Mouse (Mus musculus): ENCODE results near the gene Nelfcd. TPM values are rescaled to one million over a fixed set of nuclear protein-coding genes. Genes with fewer than 3 reads are reported as not detected.

Gene Nelfcd
- polyA plus RNA-seq, 1 experiment: 60.0 TPM

DNA sequence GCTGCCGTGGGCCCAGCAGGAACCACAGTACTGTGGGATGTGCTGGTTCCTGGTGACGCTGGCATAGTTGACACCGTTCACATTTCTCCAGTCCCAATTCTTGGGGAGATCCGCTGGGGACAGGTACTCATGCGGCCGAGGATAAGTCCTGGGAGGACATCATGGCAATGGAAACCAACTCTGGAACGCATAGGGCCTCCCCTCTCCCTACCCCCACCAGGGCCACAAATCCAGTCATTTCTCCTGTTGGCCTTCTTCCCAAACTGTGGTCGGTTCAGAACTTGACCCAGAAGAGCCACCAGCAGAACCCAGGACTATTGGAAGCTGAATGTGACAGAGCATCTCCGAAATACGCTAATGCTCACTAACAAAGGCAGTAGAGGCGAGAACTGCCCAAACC, 22.6 kb downstream of the Nelfcd start:
- H3K36me3 ChIP-seq (ENCODE audit: control insufficient read depth, insufficient read depth): peaks cover 7% of the 10 kb centered on the region
- H3K4me3 ChIP-seq (ENCODE audit: insufficient read depth, poor library complexity, severe bottlenecking): peak overlapping the region; percentile 69
- no peaks in the 10 kb centered on the region for H3K27me3 ChIP-seq (ENCODE audit: control insufficient read depth, insufficient read depth, insufficient read length)
- peaks cover 5% of the 10 kb centered on the region for H3K79me3 ChIP-seq (ENCODE audit: low read depth)
- H3ac ChIP-seq (ENCODE audit: control insufficient read depth, insufficient read length, low read depth): peak overlapping the region; percentile 59
- H3K79me2 ChIP-seq (ENCODE audit: control insufficient read depth, insufficient read depth): peaks cover 25% of the 10 kb centered on the region
- TF ChIP-seq CTCF (IDR thresholded peaks at IDR 0.05; ENCODE audit: control insufficient read depth, insufficient read depth, insufficient read length): no peak
- TF ChIP-seq FOSL1 (IDR thresholded peaks at IDR 0.05; ENCODE audit: insufficient read depth, low read length, poor library complexity, severe bottlenecking): no peak
- TF ChIP-seq MYOD1 (IDR thresholded peaks at IDR 0.05; ENCODE audit: control insufficient read depth, insufficient read length, low read depth): no peak
- no peak for TF ChIP-seq MYOG (IDR thresholded peaks at IDR 0.05; ENCODE audit: control insufficient read depth, extremely low read depth, insufficient read length)
- no peak for TF ChIP-seq CEBPB (IDR thresholded peaks at IDR 0.05; ENCODE audit: low read depth)
- no peak for TF ChIP-seq USF1 (IDR thresholded peaks at IDR 0.05; ENCODE audit: low read depth)
- TF ChIP-seq MAX (IDR thresholded peaks at IDR 0.05): no peak

DNA sequence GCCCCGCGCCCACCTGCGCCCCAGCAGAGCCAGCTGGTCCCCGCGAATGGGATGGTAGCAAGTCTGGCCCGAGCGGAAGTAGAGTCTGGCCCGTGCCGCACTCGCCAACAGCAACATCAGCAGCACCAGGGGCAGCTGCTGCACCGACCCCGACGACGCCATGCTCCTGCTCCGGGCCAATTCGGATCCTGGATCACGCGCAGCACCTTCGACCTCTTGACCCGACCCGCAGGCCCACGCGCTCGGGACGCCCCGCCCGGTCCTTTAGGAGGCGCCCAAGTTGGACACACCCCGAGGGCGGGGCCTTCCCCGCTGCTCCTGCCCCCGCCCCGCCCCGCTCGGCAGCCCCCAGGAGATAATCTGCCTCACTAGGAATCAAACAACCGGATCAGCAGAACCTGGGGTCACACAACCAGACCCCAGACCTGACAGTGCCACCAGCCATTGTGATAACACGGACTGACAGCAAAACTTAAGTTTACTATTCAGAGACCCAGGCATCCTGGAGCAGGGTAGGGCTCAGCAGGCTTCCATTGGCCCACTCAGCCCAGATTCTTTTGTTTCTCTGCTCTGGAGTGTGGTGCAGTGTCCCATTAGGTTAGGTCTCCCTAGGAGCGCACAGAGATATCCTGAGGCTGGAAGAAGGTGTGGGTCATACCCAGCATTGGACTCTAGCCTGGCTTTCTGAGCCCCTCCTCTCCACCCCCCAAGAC, 23.3 kb downstream of the Nelfcd start, which contains the start of gene Ctsz:
Ctsz (minus strand) TSS at position 303 of the 713 bp plus-strand sequence.
- Histone ChIP-seq H3ac (ENCODE audit: control insufficient read depth, insufficient read length, low read depth) (peak within 1 kb of the TSS; percentile 59), H3K79me2 (ENCODE audit: control insufficient read depth, insufficient read depth) (peaks cover 25% of the 10 kb centered on the region)
- TF ChIP-seq USF1 (IDR thresholded peaks at IDR 0.05; ENCODE audit: low read depth) (no peak), MAX (IDR thresholded peaks at IDR 0.05) (peak; percentile 10)

DNA sequence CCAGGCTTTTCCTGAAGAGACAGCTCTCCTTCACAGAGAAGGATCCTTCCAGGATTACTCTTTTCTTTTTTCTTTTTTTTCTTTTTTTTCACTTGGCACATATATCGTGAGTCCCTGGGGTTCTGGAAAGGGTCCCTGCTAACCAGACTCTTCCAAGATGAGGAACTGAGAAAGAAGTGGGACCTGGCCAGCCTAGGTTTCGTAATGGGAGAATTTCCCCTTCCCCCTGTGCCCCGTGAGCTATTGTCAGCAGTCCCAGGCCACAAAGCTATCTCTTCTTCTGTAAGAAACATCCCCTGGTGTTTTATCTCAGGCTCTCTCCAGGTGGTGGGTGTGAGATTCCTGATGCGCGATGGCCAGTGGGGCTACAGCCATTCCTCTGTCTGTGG, 23.8 kb downstream of the Nelfcd start:
- Histone ChIP-seq H3K79me3 (ENCODE audit: low read depth) (peaks cover 5% of the 10 kb centered on the region), H3K27me3 (ENCODE audit: control insufficient read depth, insufficient read depth, insufficient read length) (no peaks in the 10 kb centered on the region), H3ac (ENCODE audit: control insufficient read depth, insufficient read length, low read depth) (no peak overlapping the region), H3K36me3 (ENCODE audit: control insufficient read depth, insufficient read depth) (peaks cover 7% of the 10 kb centered on the region), H3K79me2 (ENCODE audit: control insufficient read depth, insufficient read depth) (peaks cover 25% of the 10 kb centered on the region), H3K4me3 (ENCODE audit: insufficient read depth, poor library complexity, severe bottlenecking) (peak overlapping the region; percentile 69)
- TF ChIP-seq CEBPB (IDR thresholded peaks at IDR 0.05; ENCODE audit: low read depth) (no peak), CTCF (IDR thresholded peaks at IDR 0.05; ENCODE audit: control insufficient read depth, insufficient read depth, insufficient read length) (no peak), USF1 (IDR thresholded peaks at IDR 0.05; ENCODE audit: low read depth) (no peak), MYOD1 (IDR thresholded peaks at IDR 0.05; ENCODE audit: control insufficient read depth, insufficient read length, low read depth) (no peak), FOSL1 (IDR thresholded peaks at IDR 0.05; ENCODE audit: insufficient read depth, low read length, poor library complexity, severe bottlenecking) (no peak), MYOG (IDR thresholded peaks at IDR 0.05; ENCODE audit: control insufficient read depth, extremely low read depth, insufficient read length) (no peak), MAX (IDR thresholded peaks at IDR 0.05) (no peak)

More for the DNA sequence above, 23.3 kb downstream of the Nelfcd start, which contains the start of gene Ctsz:
- Histone ChIP-seq H3K4me3 (ENCODE audit: insufficient read depth, poor library complexity, severe bottlenecking) (peak within 1 kb of the TSS; percentile 69), H3K27me3 (ENCODE audit: control insufficient read depth, insufficient read depth, insufficient read length) (no peaks in the 10 kb centered on the region), H3K36me3 (ENCODE audit: control insufficient read depth, insufficient read depth) (peaks cover 7% of the 10 kb centered on the region), H3K79me3 (ENCODE audit: low read depth) (peaks cover 5% of the 10 kb centered on the region)

DNA sequence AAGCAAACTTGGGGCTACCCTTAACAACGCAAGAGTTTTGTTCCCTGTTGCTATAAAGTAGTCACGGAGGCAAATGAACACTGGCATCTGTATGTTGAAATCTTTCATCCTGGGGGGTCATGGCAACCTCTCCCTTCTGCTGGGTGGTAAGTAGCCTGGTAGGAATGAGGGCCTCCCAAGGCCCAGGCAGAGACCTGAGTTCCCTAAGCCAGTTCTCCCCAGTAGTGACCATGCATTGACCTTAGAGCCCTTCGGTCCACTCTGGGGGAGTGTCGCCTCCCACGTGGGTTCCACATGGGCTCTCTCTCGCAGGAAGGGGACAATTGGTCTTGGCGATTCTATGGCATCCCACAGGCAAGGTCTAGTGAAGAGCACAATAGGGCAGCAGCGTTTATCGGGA, 24.4 kb downstream of the Nelfcd start:
- Histone ChIP-seq H3K36me3 (ENCODE audit: control insufficient read depth, insufficient read depth) (peaks cover 7% of the 10 kb centered on the region), H3ac (ENCODE audit: control insufficient read depth, insufficient read length, low read depth) (no peak overlapping the region), H3K79me2 (ENCODE audit: control insufficient read depth, insufficient read depth) (peaks cover 25% of the 10 kb centered on the region), H3K27me3 (ENCODE audit: control insufficient read depth, insufficient read depth, insufficient read length) (no peaks in the 10 kb centered on the region), H3K4me3 (ENCODE audit: insufficient read depth, poor library complexity, severe bottlenecking) (no peak overlapping the region), H3K79me3 (ENCODE audit: low read depth) (peaks cover 5% of the 10 kb centered on the region)
- TF ChIP-seq USF1 (IDR thresholded peaks at IDR 0.05; ENCODE audit: low read depth): no peak
- no peak for TF ChIP-seq CTCF (IDR thresholded peaks at IDR 0.05; ENCODE audit: control insufficient read depth, insufficient read depth, insufficient read length)
- no peak for TF ChIP-seq MYOG (IDR thresholded peaks at IDR 0.05; ENCODE audit: control insufficient read depth, extremely low read depth, insufficient read length)
- TF ChIP-seq CEBPB (IDR thresholded peaks at IDR 0.05; ENCODE audit: low read depth): no peak
- TF ChIP-seq FOSL1 (IDR thresholded peaks at IDR 0.05; ENCODE audit: insufficient read depth, low read length, poor library complexity, severe bottlenecking): no peak
- TF ChIP-seq MAX (IDR thresholded peaks at IDR 0.05): no peak
- no peak for TF ChIP-seq MYOD1 (IDR thresholded peaks at IDR 0.05; ENCODE audit: control insufficient read depth, insufficient read length, low read depth)

DNA sequence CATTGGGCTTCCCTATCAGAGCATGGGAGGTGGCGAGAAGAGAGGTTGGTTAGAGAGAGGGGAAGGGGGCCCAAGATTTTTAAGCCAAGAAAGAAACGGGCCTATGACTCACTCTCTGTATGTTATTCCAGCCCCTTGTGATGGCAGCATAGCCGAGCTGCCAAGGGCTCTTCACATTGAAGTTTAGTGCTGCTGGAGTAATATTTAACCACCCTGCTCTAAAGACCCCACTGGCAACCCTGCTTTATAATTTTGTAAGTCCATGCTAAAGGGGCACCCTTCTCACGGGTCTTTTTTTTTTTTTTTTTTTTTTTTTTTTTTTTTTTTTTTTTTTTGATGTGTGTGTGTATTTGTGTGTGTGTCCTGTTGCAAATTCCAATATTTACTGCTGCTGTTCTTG, 26.3 kb downstream of the Nelfcd start:
- TF ChIP-seq CEBPB (IDR thresholded peaks at IDR 0.05; ENCODE audit: low read depth) (no peak), CTCF (IDR thresholded peaks at IDR 0.05; ENCODE audit: control insufficient read depth, insufficient read depth, insufficient read length) (no peak), MAX (IDR thresholded peaks at IDR 0.05) (no peak), MYOG (IDR thresholded peaks at IDR 0.05; ENCODE audit: control insufficient read depth, extremely low read depth, insufficient read length) (no peak), FOSL1 (IDR thresholded peaks at IDR 0.05; ENCODE audit: insufficient read depth, low read length, poor library complexity, severe bottlenecking) (no peak), USF1 (IDR thresholded peaks at IDR 0.05; ENCODE audit: low read depth) (no peak), MYOD1 (IDR thresholded peaks at IDR 0.05; ENCODE audit: control insufficient read depth, insufficient read length, low read depth) (no peak)
- H3K4me3 ChIP-seq (ENCODE audit: insufficient read depth, poor library complexity, severe bottlenecking): no peak overlapping the region
- H3K36me3 ChIP-seq (ENCODE audit: control insufficient read depth, insufficient read depth): no peaks in the 10 kb centered on the region
- no peak overlapping the region for H3ac ChIP-seq (ENCODE audit: control insufficient read depth, insufficient read length, low read depth)
- peaks cover 5% of the 10 kb centered on the region for H3K79me3 ChIP-seq (ENCODE audit: low read depth)
- H3K79me2 ChIP-seq (ENCODE audit: control insufficient read depth, insufficient read depth): peaks cover 20% of the 10 kb centered on the region
- no peaks in the 10 kb centered on the region for H3K27me3 ChIP-seq (ENCODE audit: control insufficient read depth, insufficient read depth, insufficient read length)

DNA sequence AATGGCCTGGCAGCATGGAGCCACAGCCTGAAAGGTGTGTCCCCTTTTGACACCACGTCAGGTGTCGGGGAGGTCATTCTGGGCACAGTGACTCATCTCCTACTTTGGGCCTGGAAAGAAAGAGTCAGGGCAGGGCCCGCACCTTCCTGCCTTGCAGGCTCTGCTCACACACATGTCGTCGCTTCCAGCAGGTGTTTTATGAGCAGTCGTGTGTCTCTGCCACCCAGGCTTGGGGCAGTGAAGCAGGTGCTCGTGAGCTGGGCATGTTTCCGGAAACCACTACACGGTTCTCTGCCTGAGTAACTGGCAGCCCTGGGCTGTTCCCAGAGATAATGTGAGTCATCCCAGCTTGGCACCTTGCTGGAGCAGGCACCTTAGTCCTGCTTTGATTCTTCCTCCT, 26.9 kb downstream of the Nelfcd start:
- Histone ChIP-seq H3K79me3 (ENCODE audit: low read depth) (peaks cover 5% of the 10 kb centered on the region), H3K79me2 (ENCODE audit: control insufficient read depth, insufficient read depth) (peaks cover 14% of the 10 kb centered on the region), H3ac (ENCODE audit: control insufficient read depth, insufficient read length, low read depth) (no peak overlapping the region), H3K36me3 (ENCODE audit: control insufficient read depth, insufficient read depth) (no peaks in the 10 kb centered on the region), H3K27me3 (ENCODE audit: control insufficient read depth, insufficient read depth, insufficient read length) (no peaks in the 10 kb centered on the region), H3K4me3 (ENCODE audit: insufficient read depth, poor library complexity, severe bottlenecking) (no peak overlapping the region)
- TF ChIP-seq MYOG (IDR thresholded peaks at IDR 0.05; ENCODE audit: control insufficient read depth, extremely low read depth, insufficient read length): no peak
- peak; percentile 10 for TF ChIP-seq MYOD1 (IDR thresholded peaks at IDR 0.05; ENCODE audit: control insufficient read depth, insufficient read length, low read depth)
- no peak for TF ChIP-seq CTCF (IDR thresholded peaks at IDR 0.05; ENCODE audit: control insufficient read depth, insufficient read depth, insufficient read length)
- TF ChIP-seq MAX (IDR thresholded peaks at IDR 0.05): no peak
